Mouse (Mus musculus) neural tube, embryonic 11.5 days (tissue): ENCODE data around the gene Plekha6. TPM values are rescaled to one million over a fixed set of nuclear protein-coding genes. Genes with fewer than 3 reads are reported as not detected.

Source experiments
- ATAC-seq: fragments of 200-750 bp; cut with Nextera tagmentation; 2 replicates; pipeline ENCODE4 v1.8.0; 2017; ENCODE audit warnings: moderate number of reproducible peaks, mild to moderate bottlenecking, moderate TSS enrichment, moderate library complexity; ENCODE audit not compliant: insufficient read depth, low FRiP score, low TSS enrichment
- DNase-seq: peaks from one replicate; pipeline ENCODE4 v3.0.0-alpha.2; 2015; ENCODE audit warnings: low spot score
- H3K27ac ChIP-seq: fragments of 300-500 bp; sonication (generic); 2 replicates; pipeline ENCODE4 v1.5.1; 2014; ENCODE audit warnings: low read depth, mild to moderate bottlenecking, low read length
- H3K27me3 ChIP-seq: fragments of 300-500 bp; sonication (generic); 2 replicates; pipeline ENCODE4 v1.6.1; 2014; ENCODE audit warnings: mild to moderate bottlenecking, low read length, mixed read lengths; ENCODE audit not compliant: control insufficient read depth, insufficient read depth
- H3K36me3 ChIP-seq: fragments of 300-500 bp; sonication (generic); 2 replicates; pipeline ENCODE4 v1.6.1; 2014; ENCODE audit warnings: mild to moderate bottlenecking, low read length, moderate library complexity, mixed read lengths; ENCODE audit not compliant: control insufficient read depth, insufficient read depth
- H3K4me1 ChIP-seq: fragments of 300-500 bp; sonication (generic); 2 replicates; pipeline ENCODE4 v1.6.1; 2014; ENCODE audit warnings: low read length, mixed read lengths; ENCODE audit not compliant: control insufficient read depth, insufficient read depth
- H3K4me2 ChIP-seq: fragments of 300-500 bp; sonication (generic); 2 replicates; pipeline ENCODE4 v1.6.1; 2014; ENCODE audit warnings: low read depth, mild to moderate bottlenecking, moderate library complexity
- H3K4me3 ChIP-seq: fragments of 300-500 bp; sonication (generic); 2 replicates; pipeline ENCODE4 v1.5.1; 2014; ENCODE audit warnings: low read depth, low read length
- H3K9ac ChIP-seq: fragments of 300-500 bp; sonication (generic); 2 replicates; pipeline ENCODE4 v1.6.1; 2014; ENCODE audit warnings: mild to moderate bottlenecking, low read length
- H3K9me3 ChIP-seq: fragments of 300-500 bp; sonication (generic); 2 replicates; pipeline ENCODE4 v1.6.1; 2016; ENCODE audit warnings: low read length; ENCODE audit not compliant: control insufficient read depth
- WGBS: fragments of 180-500 bp; shearing (Covaris S2); extraction: QIAGEN DNeasy Blood & Tissue Kit; methylation state at CpG from one replicate; pipeline ENCODE4 v1.1.7; 2014; 5-methylcytosine and 5-hydroxymethylcytosine counted together
- polyA plus RNA-seq: library from polyadenylated mRNA; unstranded; fragments of >200 nt; fragmentation: Nextera tagmentation; extraction: Ambion mirVana; gene quantifications from 2 replicates; pipeline ENCODE4 v1.2.1, GENCODE M21; 2014

Gene Plekha6
- polyA plus RNA-seq, 1 experiment from 2014 or later, result 12.5 TPM

GRCm38 (mm10) chr1:133183141-133183925, 19.3 kb downstream of the Plekha6 start:
- Histone ChIP-seq H3K4me2 (peak overlapping the region; percentile 80), H3K4me1 (peaks cover 31% of the 10 kb centered on the region)
- ATAC-seq, result peak; percentile 27

GRCm38 (mm10) chr1:133187948-133188680, 24.1 kb downstream of the Plekha6 start:
- H3K27ac ChIP-seq, result peak overlapping the region; percentile 78
- no peaks in the 10 kb centered on the region for H3K36me3 ChIP-seq
- H3K9me3 ChIP-seq, result no peaks in the 10 kb centered on the region
- peak overlapping the region; percentile 24 for H3K4me2 ChIP-seq
- H3K4me3 ChIP-seq, result no peak overlapping the region
- H3K4me1 ChIP-seq, result peaks cover 28% of the 10 kb centered on the region
- 10% methylated on average over 4 of the region's 4 CpGs for WGBS
- DNase-seq (peak; percentile 91), ATAC-seq (peak; percentile 90)
- H3K9ac ChIP-seq, result no peak overlapping the region
- H3K27me3 ChIP-seq, result no peaks in the 10 kb centered on the region

More at GRCm38 (mm10) chr1:133183141-133183925, 19.3 kb downstream of the Plekha6 start:
- Histone ChIP-seq H3K36me3 (no peaks in the 10 kb centered on the region), H3K9me3 (no peaks in the 10 kb centered on the region), H3K27me3 (0 out of 2 replicates have a peak, but pooled peaks cover 2% of the 10 kb centered on the region), H3K4me3 (peak overlapping the region; percentile 53), H3K9ac (peak overlapping the region; percentile 78), H3K27ac (peak overlapping the region; percentile 98)
- DNase-seq, result peak; percentile 67
- WGBS, result 12% methylated on average over 16 of the region's 16 CpGs

- Histone ChIP-seq H3K27ac (peak overlapping the region; percentile 78; the same call in 1 of the 2 replicates), H3K36me3 (no peaks in the 10 kb centered on the region), H3K9ac (no peak overlapping the region), H3K4me2 (no peak overlapping the region), H3K27me3 (no peaks in the 10 kb centered on the region), H3K4me1 (peaks cover 27% of the 10 kb centered on the region), H3K4me3 (no peak overlapping the region), H3K9me3 (no peaks in the 10 kb centered on the region)
- DNase-seq, result no peak
- no peak for ATAC-seq
- WGBS, result 91% methylated on average over 8 of the region's 8 CpGs
These were observed 24.7 kb downstream of the Plekha6 start for GRCm38 (mm10) chr1:133188719-133189118.

- H3K27ac ChIP-seq, result no peak overlapping the region
- H3K36me3 ChIP-seq, result no peaks in the 10 kb centered on the region
- H3K9ac ChIP-seq, result no peak overlapping the region
- no peaks in the 10 kb centered on the region for H3K27me3 ChIP-seq
- H3K4me3 ChIP-seq, result no peak overlapping the region
- peaks cover 26% of the 10 kb centered on the region for H3K4me1 ChIP-seq
- no peak for ATAC-seq
- DNase-seq, result no peak
- no peaks in the 10 kb centered on the region for H3K9me3 ChIP-seq
- H3K4me2 ChIP-seq, result no peak overlapping the region
These were observed 25.5 kb downstream of the Plekha6 start for GRCm38 (mm10) chr1:133189471-133189870.

- no peak overlapping the region for H3K9ac ChIP-seq
- no peak for DNase-seq
- 81% methylated on average over 9 of the region's 9 CpGs for WGBS
- no peak overlapping the region for H3K27ac ChIP-seq
- no peaks in the 10 kb centered on the region for H3K27me3 ChIP-seq
- H3K4me1 ChIP-seq, result peaks cover 29% of the 10 kb centered on the region
- no peaks in the 10 kb centered on the region for H3K36me3 ChIP-seq
- no peak overlapping the region for H3K4me3 ChIP-seq
- H3K9me3 ChIP-seq, result no peaks in the 10 kb centered on the region
- no peak for ATAC-seq
- H3K4me2 ChIP-seq, result no peak overlapping the region
These were observed 26.5 kb downstream of the Plekha6 start for GRCm38 (mm10) chr1:133190550-133190949.

GRCm38 (mm10) chr1:133196181-133196580, 32.2 kb downstream of the Plekha6 start:
- Histone ChIP-seq H3K9me3 (no peaks in the 10 kb centered on the region), H3K4me3 (no peak overlapping the region), H3K4me2 (no peak overlapping the region), H3K9ac (no peak overlapping the region), H3K4me1 (peaks cover 28% of the 10 kb centered on the region), H3K27me3 (no peaks in the 10 kb centered on the region), H3K36me3 (no peaks in the 10 kb centered on the region), H3K27ac (peak overlapping the region; percentile 53; the same call in 1 of the 2 replicates)
- 16% methylated on average over 6 of the region's 6 CpGs for WGBS
- no peak for ATAC-seq
- DNase-seq, result no peak

GRCm38 (mm10) chr1:133197266-133197665, 33.3 kb downstream of the Plekha6 start:
- Histone ChIP-seq H3K4me2 (no peak overlapping the region), H3K27me3 (no peaks in the 10 kb centered on the region), H3K9ac (no peak overlapping the region), H3K9me3 (no peaks in the 10 kb centered on the region), H3K4me3 (no peak overlapping the region), H3K4me1 (peaks cover 28% of the 10 kb centered on the region), H3K27ac (no peak overlapping the region), H3K36me3 (no peaks in the 10 kb centered on the region)
- DNase-seq, result no peak
- no peak for ATAC-seq
- 49% methylated on average over 6 of the region's 6 CpGs for WGBS

- no peak overlapping the region for H3K27ac ChIP-seq
- H3K9me3 ChIP-seq, result no peaks in the 10 kb centered on the region
- no peak for ATAC-seq
- 72% methylated on average over 7 of the region's 7 CpGs for WGBS
- H3K36me3 ChIP-seq, result no peaks in the 10 kb centered on the region
- no peak for DNase-seq
- no peaks in the 10 kb centered on the region for H3K27me3 ChIP-seq
- no peak overlapping the region for H3K4me2 ChIP-seq
- H3K4me1 ChIP-seq, result peaks cover 26% of the 10 kb centered on the region
- H3K9ac ChIP-seq, result no peak overlapping the region
- no peak overlapping the region for H3K4me3 ChIP-seq
These were observed 35.7 kb downstream of the Plekha6 start for GRCm38 (mm10) chr1:133199706-133200105.
